ENCODE assay signal across 8 mouse cellular contexts in genomic region chr7:144837891-144838488, GRCm38 (mm10). TPM values are rescaled to one million over a fixed set of nuclear protein-coding genes. Genes with fewer than 3 reads are reported as not detected.
DNase-seq lines count a peak whose midpoint lies in the region; ATAC-seq and TF ChIP-seq lines count a peak whose summit lies in the region.

Gene Fgf3 (plus strand): TSS chr7:144838083.

- no peak for DNase-seq in kidney, postnatal 0 days (ENCODE audit: low spot score)
- no peak for DNase-seq in kidney, adult 9 months
- peak; percentile 44 for DNase-seq in embryonic facial prominence, embryonic 10.5 days (ENCODE audit: low spot score)
- DNase-seq in thymus, postnatal 14 days, result no peak
- no peak for DNase-seq in layer of hippocampus, postnatal 10 days (ENCODE audit: low spot score in 2 of 2)
- DNase-seq in adrenal gland, adult 8-10 months, result no peak

- no peak for TF ChIP-seq CTCF in kidney, postnatal 0 days (IDR thresholded peaks at IDR 0.05; ENCODE audit: low read depth)

- H3K27me3 ChIP-seq in kidney, postnatal 0 days (ENCODE audit: insufficient read depth, low read length), result peaks cover 47% of the 10 kb centered on the region
- peaks cover 99% of the 10 kb centered on the region for H3K27me3 ChIP-seq in embryonic facial prominence, embryonic 10.5 days (replicated peaks; ENCODE audit: low read depth, poor library complexity, severe bottlenecking)
- peaks cover 58% of the 10 kb centered on the region for H3K27me3 ChIP-seq in intestine, embryonic 16.5 days (replicated peaks; ENCODE audit: control insufficient read depth, insufficient read depth, low read length)
- H3K27me3 ChIP-seq in neural tube, embryonic 15.5 days (replicated peaks), result peaks cover 73% of the 10 kb centered on the region

- no peak for ATAC-seq in kidney, postnatal 0 days (replicated peaks; ENCODE audit: low FRiP score, low read depth)
- ATAC-seq in intestine, embryonic 16.5 days, result no peak
- ATAC-seq in neural tube, embryonic 15.5 days (ENCODE audit: low FRiP score), result no peak; the same call in 1 of the 2 replicates

- WGBS in kidney, postnatal 0 days, result 4% methylated on average over 41 of the region's 43 CpGs
- 1% methylated on average over 43 of the region's 43 CpGs for WGBS in embryonic facial prominence, embryonic 10.5 days
- 2% methylated on average over 43 of the region's 43 CpGs for WGBS in intestine, embryonic 16.5 days
- 2% methylated on average over 42 of the region's 43 CpGs for WGBS in neural tube, embryonic 15.5 days

- H3K9me3 ChIP-seq in kidney, postnatal 0 days (replicated peaks; ENCODE audit: low read length), result no peaks in the 10 kb centered on the region
- H3K9me3 ChIP-seq in embryonic facial prominence, embryonic 10.5 days, result no peaks in the 10 kb centered on the region
- H3K9me3 ChIP-seq in intestine, embryonic 16.5 days (ENCODE audit: control insufficient read depth, low read length), result no peaks in the 10 kb centered on the region
- H3K9me3 ChIP-seq in neural tube, embryonic 15.5 days (replicated peaks), result no peaks in the 10 kb centered on the region

- H3K36me3 ChIP-seq in kidney, postnatal 0 days (ENCODE audit: insufficient read depth, low read length), result no peaks in the 10 kb centered on the region
- no peaks in the 10 kb centered on the region for H3K36me3 ChIP-seq in embryonic facial prominence, embryonic 10.5 days (replicated peaks)
- no peaks in the 10 kb centered on the region for H3K36me3 ChIP-seq in intestine, embryonic 16.5 days (ENCODE audit: control insufficient read depth, insufficient read depth, low read length)
- H3K36me3 ChIP-seq in neural tube, embryonic 15.5 days, result no peaks in the 10 kb centered on the region

- H3K4me3 ChIP-seq in kidney, postnatal 0 days (replicated peaks; ENCODE audit: low read depth, low read length), result peak within 1 kb of the TSS; percentile 33
- peak within 1 kb of the TSS; percentile 55 for H3K4me3 ChIP-seq in embryonic facial prominence, embryonic 10.5 days
- H3K4me3 ChIP-seq in intestine, embryonic 16.5 days (ENCODE audit: low read length), result peak within 1 kb of the TSS; percentile 45
- H3K4me3 ChIP-seq in neural tube, embryonic 15.5 days (replicated peaks), result peak within 1 kb of the TSS; percentile 47

- H3K4me1 ChIP-seq in kidney, postnatal 0 days (replicated peaks; ENCODE audit: insufficient read depth, low read length), result peaks cover 11% of the 10 kb centered on the region
- peaks cover 36% of the 10 kb centered on the region for H3K4me1 ChIP-seq in embryonic facial prominence, embryonic 10.5 days
- H3K4me1 ChIP-seq in intestine, embryonic 16.5 days (ENCODE audit: control insufficient read depth, insufficient read depth, low read length), result peaks cover 10% of the 10 kb centered on the region
- peaks cover 21% of the 10 kb centered on the region for H3K4me1 ChIP-seq in neural tube, embryonic 15.5 days

- H3K4me2 ChIP-seq in kidney, postnatal 0 days (ENCODE audit: low read length), result peak within 1 kb of the TSS; percentile 73
- peak within 1 kb of the TSS; percentile 68 for H3K4me2 ChIP-seq in intestine, embryonic 16.5 days (ENCODE audit: low read depth, low read length)
- H3K4me2 ChIP-seq in neural tube, embryonic 15.5 days, result peak within 1 kb of the TSS; percentile 83

- no peak within 1 kb of the TSS for H3K27ac ChIP-seq in kidney, postnatal 0 days
- peak within 1 kb of the TSS; percentile 44; the same call in 1 of the 2 replicates for H3K27ac ChIP-seq in embryonic facial prominence, embryonic 10.5 days (replicated peaks)
- H3K27ac ChIP-seq in intestine, embryonic 16.5 days (ENCODE audit: low read length), result no peak within 1 kb of the TSS
- H3K27ac ChIP-seq in neural tube, embryonic 15.5 days (replicated peaks), result no peak within 1 kb of the TSS

- no peak within 1 kb of the TSS for H3K9ac ChIP-seq in kidney, postnatal 0 days (ENCODE audit: low read depth, low read length)
- H3K9ac ChIP-seq in intestine, embryonic 16.5 days (ENCODE audit: low read depth, low read length), result no peak within 1 kb of the TSS
- H3K9ac ChIP-seq in neural tube, embryonic 15.5 days (replicated peaks), result peak within 1 kb of the TSS; percentile 36

RNA-seq across cellular contexts. Expression of gene Fgf3, which starts in this region (rescaled TPM):
- 0.58 and 0.93 TPM in 2 replicates for polyA plus RNA-seq in kidney, postnatal 0 days (2015; fragmentation: Nextera tagmentation; extraction: Ambion mirVana)
- 0.96 and 1.3 TPM in 2 replicates for polyA plus RNA-seq in embryonic facial prominence, embryonic 10.5 days (2016; fragmentation: Nextera tagmentation; extraction: Ambion mirVana)
- not detected in 2 replicates for polyA plus RNA-seq in intestine, embryonic 16.5 days (2015; fragmentation: Nextera tagmentation; extraction: Ambion mirVana)
- polyA plus RNA-seq in neural tube, embryonic 15.5 days (2015; fragmentation: Nextera tagmentation; extraction: Ambion mirVana), result 0.28 and 1.2 TPM in 2 replicates
- not detected for total RNA-seq in layer of hippocampus, postnatal 10 days (2021)
- 1 to 10 TPM in 3 of 4 experiments, under 1 TPM in 1; 0.67 to 2.8 (median 2.0) TPM for total RNA-seq in adrenal gland, adult 8-10 months (2022)
